Mouse (Mus musculus): ENCODE results near the gene Sec14l2. TPM values are rescaled to one million over a fixed set of nuclear protein-coding genes. Genes with fewer than 3 reads are reported as not detected.
A peak's percentile ranks its signal among the peaks of the same experiment; 100 is the strongest.

Gene Sec14l2
- 2.6 and 3.2 TPM in 2 replicates for polyA plus RNA-seq (2016; fragmentation: Nextera tagmentation; extraction: Ambion mirVana)

GRCm38 (mm10) chr11:4122742-4123579, at the start of gene Sec14l2:
Gene Sec14l2, minus strand, starts transcription at chr11:4123415.
- no peak for ATAC-seq (ENCODE audit: low FRiP score)
- Histone ChIP-seq H3K9me3 (0 out of 2 replicates have a peak, but pooled peaks cover 17% of the 10 kb centered on the region), H3K4me3 (replicated peaks) (no peak within 1 kb of the TSS), H3K4me2 (no peak within 1 kb of the TSS), H3K9ac (no peak within 1 kb of the TSS), H3K27me3 (peaks cover 27% of the 10 kb centered on the region), H3K27ac (no peak within 1 kb of the TSS), H3K4me1 (peaks cover 8% of the 10 kb centered on the region), H3K36me3 (replicated peaks) (no peaks in the 10 kb centered on the region)
- 65% methylated on average over 10 of the region's 10 CpGs for WGBS

GRCm38 (mm10) chr11:4166467-4167090, 43.4 kb upstream of the Sec14l2 start:
- no peak overlapping the region for H3K9ac ChIP-seq
- H3K27me3 ChIP-seq: no peaks in the 10 kb centered on the region
- 89% methylated on average over 7 of the region's 7 CpGs for WGBS
- H3K4me1 ChIP-seq: peaks cover 26% of the 10 kb centered on the region
- no peak overlapping the region for H3K4me2 ChIP-seq
- H3K27ac ChIP-seq: no peak overlapping the region
- no peak overlapping the region for H3K4me3 ChIP-seq (replicated peaks)
- no peaks in the 10 kb centered on the region for H3K9me3 ChIP-seq
- no peak for ATAC-seq (ENCODE audit: low FRiP score)
- peaks cover 98% of the 10 kb centered on the region for H3K36me3 ChIP-seq (replicated peaks)

DNA sequence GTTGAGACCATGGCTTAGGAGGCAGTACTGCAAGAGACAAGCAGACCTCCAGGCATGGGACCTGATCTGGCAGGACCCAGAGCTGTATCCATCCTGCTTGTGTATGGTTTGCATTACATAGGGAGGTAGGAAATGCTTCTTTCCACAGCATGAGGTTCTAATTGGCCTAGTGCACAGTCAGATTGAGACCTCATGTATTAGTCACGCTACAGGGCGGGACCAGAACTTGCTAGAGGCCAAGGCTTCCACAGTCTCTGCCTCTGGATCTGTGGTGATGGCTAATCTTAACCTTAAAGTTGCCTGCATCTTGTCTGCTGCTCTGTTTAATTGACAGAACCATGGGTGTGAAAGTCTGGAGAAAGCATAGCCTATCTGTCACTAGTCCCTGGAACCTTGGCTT, 41.5 kb upstream of the Sec14l2 start:
- Histone ChIP-seq H3K4me1 (peaks cover 36% of the 10 kb centered on the region), H3K4me3 (replicated peaks) (no peak overlapping the region), H3K27ac (no peak overlapping the region), H3K27me3 (no peaks in the 10 kb centered on the region), H3K36me3 (replicated peaks) (peaks cover 82% of the 10 kb centered on the region), H3K4me2 (no peak overlapping the region), H3K9ac (no peak overlapping the region; the same call in 1 of the 2 replicates), H3K9me3 (no peaks in the 10 kb centered on the region)
- ATAC-seq (ENCODE audit: low FRiP score): no peak
- WGBS: 84% methylated on average over 2 of the region's 2 CpGs

DNA sequence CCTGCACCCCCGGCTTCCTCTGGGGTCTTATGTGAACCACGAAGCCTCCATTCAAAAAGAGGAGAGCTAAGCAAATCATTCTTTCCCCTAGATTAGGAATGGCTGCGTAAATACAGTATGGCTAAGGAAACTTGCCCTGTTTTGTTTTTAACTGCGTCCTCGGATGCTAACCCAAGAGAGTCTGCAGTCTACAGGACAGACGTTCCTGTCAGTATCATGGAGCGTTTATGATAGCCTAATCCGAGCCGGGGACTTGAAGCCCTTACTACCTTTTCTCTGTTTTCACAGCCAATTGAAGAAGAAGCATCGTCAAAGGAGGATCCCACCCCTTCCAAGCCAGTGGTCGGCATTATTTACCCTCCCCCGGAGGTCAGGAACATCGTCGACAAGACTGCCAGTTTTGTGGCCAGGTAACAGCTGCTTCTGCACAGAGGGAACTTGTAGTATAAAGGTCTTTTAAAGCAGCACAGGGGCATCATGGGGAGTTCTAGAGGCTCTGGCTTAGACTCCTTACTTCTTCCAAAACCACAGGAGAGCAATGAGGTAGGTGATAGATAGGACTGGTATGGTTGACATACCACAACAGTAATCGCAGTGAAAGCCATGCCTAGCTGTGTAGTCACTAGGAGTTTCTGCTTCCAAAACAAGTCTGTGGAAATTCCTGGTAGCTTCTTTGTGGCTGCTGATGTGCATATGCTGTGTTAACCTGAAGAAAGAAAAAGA, 37.7 kb upstream of the Sec14l2 start:
- WGBS: 9% methylated on average over 15 of the region's 15 CpGs
- H3K9ac ChIP-seq: peak overlapping the region; percentile 89
- H3K27me3 ChIP-seq: no peaks in the 10 kb centered on the region
- H3K4me3 ChIP-seq (replicated peaks): peak overlapping the region; percentile 87
- 0 out of 2 replicates have a peak, but pooled peaks have one; percentile 1 for ATAC-seq (ENCODE audit: low FRiP score)
- H3K4me2 ChIP-seq: peak overlapping the region; percentile 85
- peaks cover 44% of the 10 kb centered on the region for H3K36me3 ChIP-seq (replicated peaks)
- H3K4me1 ChIP-seq: peaks cover 44% of the 10 kb centered on the region
- H3K27ac ChIP-seq: peak overlapping the region; percentile 92
- H3K9me3 ChIP-seq: no peaks in the 10 kb centered on the region

GRCm38 (mm10) chr11:4159808-4160708, 36.8 kb upstream of the Sec14l2 start, which contains the start of the genes Ccdc157 and Sf3a1:
Gene Ccdc157, minus strand, starts transcription at chr11:4160293.
Gene Sf3a1, plus strand, starts transcription at chr11:4160350.
- 1% methylated on average over 54 of the region's 54 CpGs for WGBS
- H3K4me1 ChIP-seq: peaks cover 44% of the 10 kb centered on the region
- H3K27ac ChIP-seq: peak within 1 kb of the TSS; percentile 92

GRCm38 (mm10) chr11:4158676-4159075, 35.5 kb upstream of the Sec14l2 start:
- Histone ChIP-seq H3K36me3 (replicated peaks) (peaks cover 22% of the 10 kb centered on the region), H3K4me3 (replicated peaks) (no peak overlapping the region)
- ATAC-seq (ENCODE audit: low FRiP score): no peak

More at GRCm38 (mm10) chr11:4159808-4160708, 36.8 kb upstream of the Sec14l2 start, which contains the start of the genes Ccdc157 and Sf3a1:
- ATAC-seq (ENCODE audit: low FRiP score): peak; percentile 99
- Histone ChIP-seq H3K36me3 (replicated peaks) (peaks cover 36% of the 10 kb centered on the region), H3K4me2 (peak within 1 kb of the TSS; percentile 85), H3K27me3 (no peaks in the 10 kb centered on the region), H3K9ac (peak within 1 kb of the TSS; percentile 89), H3K9me3 (no peaks in the 10 kb centered on the region), H3K4me3 (replicated peaks) (peak within 1 kb of the TSS; percentile 87)

DNA sequence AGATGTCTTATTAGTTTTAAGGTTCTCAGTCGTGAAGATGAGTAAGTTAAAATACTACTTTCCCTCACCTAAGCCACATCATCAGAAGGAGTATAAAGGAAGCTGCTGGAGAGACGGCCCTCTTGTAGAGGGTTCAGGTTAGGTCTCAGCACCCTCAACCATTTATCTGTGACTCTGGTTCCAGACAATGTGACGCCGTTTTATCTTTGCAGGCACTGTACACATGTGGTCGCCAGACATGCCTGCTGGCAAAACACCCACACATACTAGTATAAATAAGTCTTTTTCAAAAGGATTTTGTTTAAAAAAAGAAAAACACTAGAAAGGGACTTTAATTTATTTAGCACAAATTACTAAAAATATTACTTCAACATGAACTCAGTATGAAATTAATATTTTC, 32.4 kb upstream of the Sec14l2 start:
- Histone ChIP-seq H3K4me2 (no peak overlapping the region), H3K36me3 (replicated peaks) (no peaks in the 10 kb centered on the region), H3K27ac (no peak overlapping the region), H3K4me1 (peaks cover 10% of the 10 kb centered on the region; the same call in 1 of the 2 replicates), H3K4me3 (replicated peaks) (no peak overlapping the region), H3K9me3 (no peaks in the 10 kb centered on the region), H3K9ac (no peak overlapping the region), H3K27me3 (no peaks in the 10 kb centered on the region)
- WGBS: 84% methylated on average over 5 of the region's 5 CpGs
- ATAC-seq (ENCODE audit: low FRiP score): no peak

More at GRCm38 (mm10) chr11:4158676-4159075, 35.5 kb upstream of the Sec14l2 start:
- Histone ChIP-seq H3K9ac (no peak overlapping the region), H3K27me3 (no peaks in the 10 kb centered on the region), H3K4me1 (peaks cover 35% of the 10 kb centered on the region), H3K4me2 (no peak overlapping the region), H3K9me3 (no peaks in the 10 kb centered on the region), H3K27ac (no peak overlapping the region)
- WGBS: 90% methylated on average over 3 of the region's 3 CpGs

DNA sequence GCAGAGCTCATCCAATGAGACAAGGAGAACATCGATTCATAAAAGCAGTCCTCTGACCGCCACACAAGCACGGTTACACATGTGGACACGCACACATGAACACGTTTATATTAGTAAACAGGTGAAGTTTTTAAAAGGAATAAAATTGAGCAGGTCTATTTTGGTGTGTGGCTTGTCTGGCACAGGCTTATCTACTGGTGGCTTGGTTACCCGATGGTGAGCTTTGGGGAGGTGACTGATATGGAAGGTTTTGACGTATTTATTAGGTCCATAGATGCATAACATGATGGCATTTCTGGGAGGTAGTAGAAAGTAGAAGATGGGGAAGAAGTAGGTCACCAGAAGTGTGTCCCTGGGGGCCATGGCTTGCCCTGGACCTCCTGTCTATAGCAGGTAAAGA, 30.5 kb upstream of the Sec14l2 start:
- ATAC-seq (ENCODE audit: low FRiP score): no peak
- WGBS: 94% methylated on average over 7 of the region's 7 CpGs
- H3K36me3 ChIP-seq (replicated peaks): no peaks in the 10 kb centered on the region

DNA sequence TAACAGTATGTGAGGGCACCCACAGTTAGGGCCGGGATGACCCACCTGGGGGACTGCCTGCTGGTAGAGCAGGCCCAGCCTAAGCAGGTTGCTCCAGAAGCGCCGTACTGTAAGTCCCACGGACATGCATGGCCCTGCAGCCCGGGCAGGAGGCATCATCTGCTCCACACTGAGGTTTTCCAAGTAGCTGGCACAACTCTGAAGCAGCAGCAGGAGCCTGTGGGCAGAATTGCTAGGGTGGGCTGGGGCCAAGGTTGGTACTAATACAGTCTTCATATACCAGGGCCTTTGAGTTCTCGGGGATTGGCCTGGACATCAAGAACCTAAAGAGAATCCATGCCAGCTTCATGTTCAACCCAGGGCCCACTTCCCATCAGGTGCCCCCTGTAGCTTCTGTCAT, 26.7 kb upstream of the Sec14l2 start:
- H3K4me2 ChIP-seq: no peak overlapping the region
- no peak for ATAC-seq (ENCODE audit: low FRiP score)
- WGBS: 91% methylated on average over 6 of the region's 6 CpGs

More for the DNA sequence above, 30.5 kb upstream of the Sec14l2 start:
- Histone ChIP-seq H3K27ac (no peak overlapping the region), H3K27me3 (no peaks in the 10 kb centered on the region), H3K9ac (no peak overlapping the region), H3K9me3 (no peaks in the 10 kb centered on the region), H3K4me2 (no peak overlapping the region), H3K4me3 (replicated peaks) (no peak overlapping the region), H3K4me1 (no peaks in the 10 kb centered on the region)

GRCm38 (mm10) chr11:4148536-4149156, 25.4 kb upstream of the Sec14l2 start:
- Histone ChIP-seq H3K4me3 (replicated peaks) (no peak overlapping the region), H3K4me1 (no peaks in the 10 kb centered on the region), H3K4me2 (no peak overlapping the region), H3K9me3 (no peaks in the 10 kb centered on the region), H3K27ac (no peak overlapping the region), H3K27me3 (no peaks in the 10 kb centered on the region), H3K36me3 (replicated peaks) (peaks cover 10% of the 10 kb centered on the region), H3K9ac (no peak overlapping the region)
- no peak for ATAC-seq (ENCODE audit: low FRiP score)
- WGBS: 87% methylated on average over 9 of the region's 9 CpGs

More for the DNA sequence above, 26.7 kb upstream of the Sec14l2 start:
- Histone ChIP-seq H3K27ac (no peak overlapping the region), H3K9ac (no peak overlapping the region), H3K4me3 (replicated peaks) (no peak overlapping the region), H3K9me3 (no peaks in the 10 kb centered on the region), H3K4me1 (no peaks in the 10 kb centered on the region), H3K36me3 (replicated peaks) (no peaks in the 10 kb centered on the region; the same call in 1 of the 2 replicates), H3K27me3 (no peaks in the 10 kb centered on the region)

DNA sequence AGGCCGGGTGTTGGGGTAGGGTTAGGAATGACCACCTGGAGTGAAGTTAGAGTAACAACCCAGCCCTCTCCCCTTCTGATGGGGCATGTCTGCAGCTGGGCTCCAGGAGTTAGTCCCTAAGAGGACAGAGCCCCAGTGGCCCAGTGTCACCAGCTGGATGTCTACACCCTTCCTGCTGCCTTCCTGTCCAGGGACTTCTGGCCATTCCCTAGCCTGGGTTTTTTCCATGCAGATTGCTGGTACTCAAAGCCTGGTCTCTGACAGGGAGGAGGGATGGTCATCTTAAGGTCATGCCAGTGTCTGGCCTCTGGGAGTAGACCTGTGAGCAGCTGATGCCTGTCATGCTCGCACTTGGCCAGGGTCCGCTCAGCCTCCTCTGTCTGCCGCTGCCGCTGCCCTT, 24.9 kb upstream of the Sec14l2 start:
- H3K9ac ChIP-seq: no peak overlapping the region

More for the DNA sequence above, 24.9 kb upstream of the Sec14l2 start:
- H3K4me2 ChIP-seq: no peak overlapping the region
- no peaks in the 10 kb centered on the region for H3K4me1 ChIP-seq
- peaks cover 16% of the 10 kb centered on the region for H3K36me3 ChIP-seq (replicated peaks)
- ATAC-seq (ENCODE audit: low FRiP score): no peak
- no peak overlapping the region for H3K4me3 ChIP-seq (replicated peaks)
- no peak overlapping the region for H3K27ac ChIP-seq
- no peaks in the 10 kb centered on the region for H3K27me3 ChIP-seq
- WGBS: 92% methylated on average over 5 of the region's 5 CpGs
- H3K9me3 ChIP-seq: no peaks in the 10 kb centered on the region

Data from forebrain, embryonic 12.5 days (tissue).